Mouse (Mus musculus) thymus, postnatal 10 days (tissue): ENCODE measurements around the gene Hexim2.

Experiments
- DNase-seq, 2 experiments: peaks; one replicate each; pipeline ENCODE4 v3.0.0; 2021; ENCODE audit warnings: low spot score in 2 of 2

Hexim2 gene

DNA sequence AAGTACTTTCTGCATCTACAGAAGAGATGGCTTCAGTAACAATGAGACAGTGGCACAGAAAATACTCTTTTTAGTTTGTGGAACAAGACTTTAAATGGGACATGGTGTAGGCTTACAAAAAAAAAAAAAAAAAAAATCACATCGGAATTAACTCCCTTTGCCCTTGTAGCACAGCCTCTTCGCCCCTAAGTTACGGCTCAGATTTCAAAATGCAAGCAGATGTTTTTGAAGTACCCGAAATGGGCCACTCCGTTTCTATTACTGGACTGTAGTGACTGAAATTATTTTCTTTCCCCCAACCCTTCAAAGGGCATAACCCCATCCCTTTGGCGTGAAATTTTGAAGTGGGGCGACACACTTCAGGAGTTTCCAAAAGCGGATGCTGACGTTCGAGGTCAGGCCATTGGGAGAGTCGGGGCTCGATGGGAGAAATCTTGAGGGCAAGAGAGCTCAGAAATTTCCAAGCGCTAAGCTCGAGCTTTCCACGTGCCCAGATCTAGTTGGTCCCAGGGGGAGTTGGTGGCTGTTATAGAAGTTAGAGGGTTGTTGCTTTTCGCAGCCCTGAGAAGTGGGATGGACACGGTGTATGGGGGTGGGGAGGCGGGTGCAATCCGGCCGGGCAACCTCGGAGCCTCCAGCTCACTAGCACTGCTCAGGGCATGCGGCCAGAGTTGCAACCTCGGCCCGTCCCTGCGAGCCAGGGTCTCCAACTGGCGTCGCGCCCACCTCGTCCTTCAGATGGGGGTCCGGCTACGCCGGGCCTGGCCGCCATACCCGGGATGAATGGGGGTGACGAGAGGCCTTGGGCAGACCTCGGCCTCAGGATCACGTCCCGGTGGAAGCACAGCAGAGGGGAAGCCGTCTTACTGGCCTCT, at the start of gene Hexim2:
Gene Hexim2, plus strand, starts transcription at position 729 of the 875 bp plus-strand sequence.
- DNase-seq, result peak; percentile 44 to 56

DNA sequence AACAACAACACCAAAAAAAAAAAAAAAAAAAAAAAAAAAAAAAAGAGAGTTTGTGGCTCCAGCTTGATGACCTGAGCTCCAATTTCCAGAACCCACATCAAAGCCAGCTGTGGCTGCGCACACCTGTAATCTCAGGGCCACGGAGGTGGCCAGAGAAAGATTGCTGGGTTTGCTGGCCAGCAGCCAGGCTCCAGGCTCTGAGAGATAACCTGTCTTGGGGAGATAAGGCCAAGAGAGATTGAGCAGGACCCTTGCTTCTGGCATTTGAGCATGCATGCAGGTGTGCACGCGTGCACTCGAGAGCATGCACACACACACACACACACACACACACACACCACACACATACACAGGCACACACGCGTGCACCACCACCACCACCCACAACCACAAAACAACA, 38.9 kb upstream of the Hexim2 start:
- no peak for DNase-seq

DNA sequence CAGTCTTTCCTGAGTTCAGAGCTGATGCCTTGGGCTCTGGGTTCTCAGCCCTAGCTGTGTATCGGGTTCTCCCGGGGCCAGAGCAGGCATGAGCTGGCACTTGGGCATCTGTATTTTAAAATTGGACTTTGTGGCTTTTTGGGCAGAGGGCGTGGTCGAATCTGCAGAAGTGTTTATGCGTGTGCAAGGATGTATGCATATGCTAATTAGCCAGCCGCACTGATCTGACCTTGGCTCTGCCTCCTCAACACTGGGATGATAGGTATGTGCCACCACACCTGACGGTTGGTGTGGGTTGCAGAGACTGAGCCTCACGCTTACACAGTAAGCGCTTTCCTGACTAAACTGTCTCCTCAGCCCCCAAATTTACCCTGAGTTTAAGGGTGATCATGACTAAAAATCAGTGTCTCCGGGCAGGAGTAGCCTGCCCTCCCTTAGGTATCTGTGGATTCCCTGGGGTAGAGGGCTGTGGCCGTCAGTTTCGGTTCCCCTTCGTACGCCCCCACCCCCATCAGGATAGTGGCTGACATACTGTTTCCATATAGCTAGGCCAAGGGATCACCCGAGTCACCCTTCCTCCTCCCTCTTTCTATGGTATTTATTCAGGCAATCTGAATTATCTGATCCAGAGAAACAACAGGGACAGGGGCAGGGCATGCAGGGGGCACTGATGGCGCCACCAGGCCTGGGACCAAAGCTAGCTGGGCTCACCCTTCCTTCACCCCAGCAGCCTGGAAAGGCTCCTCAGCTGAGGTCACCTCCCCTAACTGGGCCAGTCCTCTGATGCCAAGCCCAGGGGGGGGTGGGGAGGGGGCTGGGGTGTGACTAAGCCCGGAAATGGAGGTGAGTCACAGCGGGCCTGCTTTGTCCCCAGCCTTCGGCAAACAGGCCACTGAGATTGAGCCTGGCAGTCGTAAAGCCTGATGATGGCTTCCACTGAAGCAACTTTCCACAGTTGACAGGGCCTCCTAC, 38.1 kb upstream of the Hexim2 start:
- DNase-seq, result no peak

DNA sequence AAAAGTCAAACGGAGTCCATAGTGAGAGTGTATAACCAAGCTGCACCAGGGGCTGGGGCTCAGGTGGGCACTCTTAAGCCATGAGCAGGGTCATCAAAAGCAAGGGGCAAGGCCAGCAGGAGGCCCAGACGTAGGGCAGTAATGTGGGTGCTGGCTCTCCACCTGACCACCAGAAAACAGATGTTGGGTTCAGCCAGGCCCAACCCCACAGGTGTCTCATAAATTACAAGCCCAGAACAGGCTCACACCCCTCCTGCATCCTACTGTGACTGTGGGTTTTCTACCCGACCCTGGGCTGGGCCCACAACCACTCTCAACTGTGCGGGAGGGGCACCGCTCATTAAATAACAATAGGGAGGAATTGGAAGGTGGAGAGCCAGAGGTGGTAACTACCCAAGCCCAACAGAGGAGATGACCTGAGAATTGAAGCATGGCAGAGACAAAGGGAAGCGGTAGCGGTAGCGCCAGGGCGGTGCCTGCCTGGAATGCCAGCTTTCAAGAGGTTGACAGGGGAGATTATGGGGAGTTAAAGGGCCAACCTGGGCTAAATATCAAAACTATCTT, 37.0 kb upstream of the Hexim2 start:
- no peak for DNase-seq

DNA sequence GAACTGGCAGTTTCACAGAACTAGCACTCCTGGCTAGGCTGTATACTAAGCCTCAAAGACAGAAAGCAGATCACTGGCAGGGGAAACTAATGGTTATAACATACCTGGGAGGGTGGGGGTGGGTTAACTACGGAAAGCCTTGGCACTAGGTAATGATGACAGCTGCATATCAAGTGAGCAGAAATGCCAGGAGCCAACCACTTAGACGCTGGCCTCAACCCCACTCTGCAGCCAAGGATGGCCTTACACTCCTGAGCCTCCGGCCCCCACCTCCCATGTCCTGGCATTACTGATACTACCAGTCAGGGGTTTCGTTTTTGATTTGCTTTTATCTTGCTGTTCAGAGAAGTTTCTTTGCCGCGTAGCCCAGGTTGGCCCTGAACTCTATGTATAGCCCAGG, 36.4 kb upstream of the Hexim2 start:
- DNase-seq, result no peak

DNA sequence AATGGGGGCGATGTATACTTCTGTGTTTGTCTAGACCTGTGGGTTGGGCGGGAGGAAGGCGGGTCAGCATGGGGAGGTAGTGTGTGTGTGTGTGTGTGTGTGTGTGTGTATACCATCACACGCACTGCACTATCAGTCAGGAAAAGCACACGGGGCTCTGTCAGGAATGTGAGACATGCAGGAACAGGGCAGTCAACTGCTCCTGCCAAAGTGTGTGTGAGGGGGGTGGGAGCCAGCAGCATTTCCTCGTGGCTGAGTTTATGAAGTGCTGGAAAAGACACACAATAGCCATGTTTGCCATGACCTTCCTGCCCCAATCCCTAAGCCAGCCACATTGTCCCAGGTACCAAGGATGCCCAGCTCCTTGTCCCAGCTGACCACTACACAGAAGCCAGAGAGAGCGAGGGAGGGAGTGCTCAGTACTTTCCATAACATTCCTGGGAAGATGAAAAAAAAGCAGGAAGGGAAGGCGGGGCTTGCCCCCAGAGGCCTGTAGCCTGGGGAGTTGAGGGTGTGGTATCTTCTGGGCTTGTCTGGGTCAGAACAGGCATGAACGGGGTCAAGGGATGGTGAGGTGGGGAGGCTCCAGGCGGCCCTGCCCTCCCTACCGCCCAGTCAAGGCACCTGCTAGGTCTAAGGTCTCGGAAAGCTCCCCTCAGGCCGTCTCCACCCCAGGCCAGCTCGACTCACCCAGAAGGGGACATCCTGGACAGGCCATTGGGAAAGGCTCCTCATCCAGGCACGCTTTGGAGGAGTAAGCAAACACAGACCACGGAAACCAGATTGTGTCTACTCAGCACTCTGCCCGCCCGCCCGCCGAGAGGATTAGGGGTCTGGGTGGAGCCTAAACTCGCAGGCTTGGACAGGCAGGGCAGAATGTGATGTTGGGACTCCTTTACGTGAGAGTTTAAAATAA, 35.0 kb upstream of the Hexim2 start:
- no peak for DNase-seq

DNA sequence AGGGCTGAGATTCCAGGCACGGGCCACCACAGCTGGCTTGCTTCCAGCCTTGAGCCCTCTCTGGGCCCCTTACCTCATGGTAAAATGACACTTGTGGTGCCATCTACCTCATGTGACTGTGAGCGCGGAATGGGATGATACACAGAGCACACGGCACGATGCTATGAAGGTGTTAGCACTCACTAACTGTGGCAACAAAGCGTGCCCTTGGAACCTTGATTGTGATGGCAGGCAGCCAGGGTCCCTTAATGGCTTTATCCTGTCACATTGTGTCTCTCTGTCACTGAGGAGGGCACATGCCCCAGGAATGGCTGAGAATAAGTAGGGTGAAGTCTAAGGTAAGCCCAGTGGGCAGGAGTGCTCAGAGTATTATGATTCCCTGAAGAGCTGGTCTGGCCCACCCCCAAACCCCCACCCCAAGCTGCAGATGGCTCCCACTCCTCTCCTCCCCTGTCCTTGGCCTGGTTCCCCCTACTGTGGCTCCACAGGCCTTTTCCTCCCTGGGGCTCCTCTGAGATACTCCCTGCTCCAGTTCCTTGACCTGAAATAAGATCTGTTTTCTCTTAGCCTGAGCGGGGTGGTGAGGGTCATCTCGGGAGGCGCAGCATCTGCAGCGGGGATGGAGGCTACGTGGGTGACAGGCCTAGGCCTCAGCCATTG, 33.6 kb upstream of the Hexim2 start:
- DNase-seq, result no peak

DNA sequence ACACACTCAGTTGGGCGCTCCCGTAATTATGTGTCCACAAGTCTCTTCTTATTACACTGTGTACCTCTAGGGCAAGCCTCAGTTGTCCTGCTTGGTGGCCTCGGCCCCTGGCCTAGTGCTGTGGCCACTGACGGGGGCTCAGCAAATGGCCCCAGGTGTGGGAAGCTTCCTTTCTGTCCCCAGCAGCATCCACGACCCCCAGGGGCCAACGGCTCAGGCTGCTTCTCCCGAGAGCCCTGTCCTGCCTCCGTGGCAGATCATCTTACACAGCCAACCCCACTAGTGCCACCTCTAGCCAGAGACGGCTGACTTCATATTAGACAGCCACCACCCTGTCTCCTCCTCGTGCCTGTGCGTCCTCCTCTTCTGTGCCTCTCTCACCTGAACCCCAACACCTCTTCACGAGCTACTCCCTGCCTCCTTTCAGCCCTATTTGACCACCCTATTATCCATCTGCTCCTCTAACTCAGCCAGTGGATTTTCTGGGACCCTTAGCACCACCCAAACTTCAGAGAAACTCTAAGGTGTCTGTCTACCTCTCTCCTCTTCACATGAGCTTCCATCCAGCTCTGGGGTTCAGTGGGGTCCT, 32.8 kb upstream of the Hexim2 start:
- DNase-seq, result no peak

DNA sequence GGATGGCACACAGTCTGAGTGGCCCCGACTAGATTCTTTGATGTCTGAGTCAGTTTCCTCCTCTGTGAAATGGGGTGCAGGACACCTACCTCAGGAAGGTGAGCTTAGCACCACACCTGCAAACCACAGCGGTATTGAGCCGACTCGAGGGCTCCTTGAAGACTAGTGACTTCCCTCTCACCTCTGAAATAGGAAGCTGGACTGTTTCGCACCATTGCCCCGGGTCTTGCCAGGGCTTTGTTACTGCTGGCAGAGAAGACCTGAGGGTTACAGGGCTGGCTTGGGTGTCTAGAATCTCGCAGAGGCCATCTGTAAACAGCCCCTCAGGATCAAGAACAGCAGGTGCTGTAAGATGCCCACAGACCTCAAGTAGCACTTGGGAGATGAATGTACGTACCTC, 31.9 kb upstream of the Hexim2 start:
- DNase-seq, result no peak

DNA sequence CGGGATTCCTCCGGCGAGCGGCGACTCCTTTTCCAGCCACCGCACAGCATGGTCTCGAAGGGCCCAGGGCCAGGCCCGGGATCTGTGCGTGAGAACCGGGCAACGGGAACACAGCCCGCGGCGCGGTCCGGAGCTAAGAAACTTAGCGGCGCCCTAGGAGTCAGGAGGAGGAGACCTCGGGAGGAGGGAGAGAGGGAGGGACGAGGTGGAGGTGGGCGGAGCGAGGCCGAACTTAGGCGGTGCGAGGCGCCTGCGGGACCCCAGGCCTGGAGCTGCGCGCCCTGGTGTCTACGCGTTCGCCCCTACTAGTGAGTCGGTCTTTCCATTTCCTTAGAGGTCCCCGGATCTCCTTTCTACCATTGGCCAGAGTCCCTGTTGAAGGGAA, 30.8 kb upstream of the Hexim2 start, which contains the start of the genes Plcd3 and Acbd4:
Gene Plcd3, minus strand, starts transcription at position 178 of the 385 bp plus-strand sequence.
Gene Acbd4, plus strand, starts transcription at position 202 of the 385 bp plus-strand sequence.
- peak in 1 of 2 experiments; percentile 37 for DNase-seq

DNA sequence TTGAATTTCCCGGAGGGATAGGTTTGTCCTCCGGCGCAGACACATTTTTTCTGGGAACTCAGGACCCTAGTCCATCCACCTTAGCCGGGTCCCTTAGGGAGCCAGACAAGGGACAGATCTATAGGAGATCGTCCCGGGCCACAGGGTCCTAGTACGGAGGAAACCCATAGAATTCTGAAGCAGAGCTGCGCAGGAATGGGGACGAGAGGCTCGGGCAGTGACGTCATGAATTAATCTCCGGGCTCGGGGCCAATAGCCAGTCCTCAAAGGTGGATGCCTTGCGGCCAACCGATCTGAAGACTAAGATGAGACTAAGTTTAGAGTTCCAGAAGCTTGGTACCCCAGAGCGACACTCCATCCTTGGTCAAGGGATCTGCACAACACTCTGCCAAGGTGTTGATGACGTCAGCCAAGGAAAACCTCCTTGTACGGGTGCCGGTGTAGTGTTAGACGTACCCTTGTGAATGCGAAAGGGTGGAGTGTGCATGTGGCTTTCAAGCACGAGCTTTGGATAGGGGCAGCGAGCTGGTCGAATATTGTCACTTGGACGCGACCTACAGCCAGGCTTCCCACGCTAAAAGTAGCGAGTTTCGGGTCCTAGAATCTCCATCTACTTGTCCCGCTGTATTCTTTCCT, 30.2 kb upstream of the Hexim2 start:
- no peak for DNase-seq

DNA sequence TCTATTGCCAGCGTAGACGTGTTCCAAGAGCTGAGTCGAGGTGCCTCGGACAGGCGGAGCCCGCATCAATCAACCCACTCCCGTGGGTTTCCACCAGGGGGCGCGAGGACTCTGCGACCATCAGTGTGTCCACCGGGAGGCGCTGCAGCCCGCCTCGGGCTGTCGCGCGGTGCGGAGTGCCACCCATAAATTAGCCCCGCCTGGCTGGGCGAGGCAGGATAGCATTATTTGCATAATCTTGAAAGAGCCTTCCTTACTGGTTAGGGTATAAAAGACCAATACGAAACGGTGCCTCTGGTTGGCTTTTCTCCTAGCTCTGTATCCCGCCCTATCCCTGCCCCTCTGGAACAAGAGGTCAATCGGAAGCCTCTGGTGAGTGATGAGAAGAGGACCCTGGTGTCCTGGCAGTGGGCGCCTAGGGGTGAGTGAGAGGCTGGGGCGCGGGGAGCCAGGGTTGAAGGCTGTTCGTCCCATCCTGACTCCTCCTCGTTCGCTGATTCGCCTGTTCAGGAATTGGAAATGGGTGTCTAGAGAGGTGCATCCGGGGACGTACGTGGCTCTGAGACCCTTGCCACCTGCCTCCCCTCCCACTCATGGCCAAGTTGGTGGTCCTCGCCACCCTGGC, 29.4 kb upstream of the Hexim2 start:
- peak; percentile 86 to 98 for DNase-seq

DNA sequence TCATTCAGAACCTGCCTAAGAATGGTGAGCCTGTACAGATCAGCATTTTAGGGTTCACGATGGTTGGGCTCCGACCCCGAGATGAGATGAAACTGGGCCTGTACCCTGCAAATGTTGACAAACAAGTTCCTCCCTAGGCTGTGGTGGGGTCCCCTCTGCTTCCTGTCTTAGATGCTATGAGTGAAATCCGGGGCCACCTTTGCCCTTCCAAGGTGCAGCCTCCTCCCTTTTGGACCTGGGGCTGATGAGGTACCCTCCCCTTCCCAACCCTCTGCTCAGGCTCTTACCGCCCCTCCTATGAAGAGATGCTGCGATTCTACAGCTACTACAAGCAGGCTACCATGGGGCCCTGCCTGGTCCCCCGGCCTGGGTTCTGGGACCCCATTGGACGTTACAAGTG, 28.6 kb upstream of the Hexim2 start:
- DNase-seq, result no peak

DNA sequence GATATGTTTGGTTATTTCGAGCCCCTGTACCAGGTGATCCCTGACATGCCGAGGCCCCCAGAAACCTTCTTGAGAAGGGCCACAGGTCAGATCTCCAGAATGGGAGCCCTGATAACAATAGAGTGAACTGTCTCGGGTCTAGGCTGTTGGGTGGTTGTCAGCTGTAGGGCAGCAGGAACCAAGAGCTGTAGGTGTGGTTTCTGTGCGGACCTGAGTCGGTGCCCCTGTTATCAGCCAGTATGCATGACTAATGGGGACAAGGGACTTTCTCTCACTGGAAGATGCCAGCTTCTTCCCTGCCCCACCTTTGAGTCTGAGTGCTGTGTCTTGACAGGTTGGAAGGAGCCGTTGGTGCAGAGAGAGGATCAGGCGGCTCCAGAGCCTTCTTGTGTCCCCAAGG, 27.8 kb upstream of the Hexim2 start:
- DNase-seq, result no peak

DNA sequence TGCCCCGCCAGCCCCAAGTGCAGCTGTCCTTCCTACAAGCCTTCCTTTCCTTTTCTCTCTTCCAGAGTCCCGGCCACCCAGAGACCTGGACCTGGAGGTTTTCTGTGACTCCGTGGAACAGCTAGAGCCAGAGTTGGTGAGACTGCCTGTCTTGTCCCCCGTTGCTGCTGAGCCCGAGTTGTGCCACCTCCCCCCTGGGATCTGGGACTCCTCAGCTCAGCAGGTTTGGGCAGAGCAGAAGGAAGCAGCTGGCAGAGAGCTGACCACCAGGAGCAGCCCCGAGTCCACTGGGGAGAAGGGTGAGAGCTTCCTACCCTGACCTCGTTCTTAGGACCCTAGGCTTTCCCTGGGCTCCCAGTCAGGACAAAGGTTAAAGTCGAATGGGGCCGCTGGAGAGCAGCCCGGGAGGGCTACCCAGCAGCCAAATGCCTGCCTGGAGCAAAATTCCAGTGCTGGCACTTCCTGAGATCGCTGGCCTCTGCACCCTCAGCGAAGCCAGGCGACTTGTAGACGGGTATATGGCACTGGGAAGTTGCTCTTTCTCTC, 27.0 kb upstream of the Hexim2 start:
- no peak for DNase-seq

DNA sequence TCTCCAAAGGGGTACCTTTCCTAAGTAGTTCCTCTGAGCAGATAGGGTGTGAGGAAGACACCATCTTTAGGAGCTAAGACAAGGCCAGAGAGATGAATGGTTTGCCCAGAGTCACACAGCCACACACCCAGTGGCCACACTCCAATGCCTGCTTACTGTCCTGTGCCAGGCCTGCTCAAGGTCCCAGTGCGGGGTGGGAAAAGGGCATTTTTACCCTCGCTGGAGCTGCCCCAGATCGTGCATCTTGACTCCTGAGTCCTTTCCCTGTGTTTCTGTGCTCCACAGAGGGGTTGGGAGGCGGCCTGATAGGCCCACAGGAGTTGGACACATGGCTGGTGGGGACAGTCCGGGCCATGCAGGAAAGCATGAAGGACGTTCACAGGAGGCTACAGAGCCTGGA, 26.4 kb upstream of the Hexim2 start:
- no peak for DNase-seq

DNA sequence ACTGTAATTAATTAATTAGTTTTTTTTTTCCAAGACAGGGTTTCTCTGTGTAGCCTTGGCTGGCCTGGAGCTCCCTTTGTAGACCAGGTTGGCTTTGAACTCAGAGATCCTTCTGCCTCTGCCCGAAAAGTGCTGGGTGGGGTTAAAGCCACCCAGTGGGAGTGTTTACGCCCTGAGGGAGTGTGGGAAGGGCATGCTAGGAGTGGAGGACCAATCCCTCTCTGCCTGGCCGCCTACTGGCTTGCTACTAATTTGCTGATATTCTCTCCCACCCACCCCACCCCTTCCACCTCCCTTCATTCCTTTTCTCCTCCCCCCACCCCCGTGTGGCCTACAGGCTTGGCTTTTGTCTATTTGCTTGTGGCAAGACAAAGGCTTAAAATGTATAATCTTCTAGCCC, 25.8 kb upstream of the Hexim2 start:
- no peak for DNase-seq

DNA sequence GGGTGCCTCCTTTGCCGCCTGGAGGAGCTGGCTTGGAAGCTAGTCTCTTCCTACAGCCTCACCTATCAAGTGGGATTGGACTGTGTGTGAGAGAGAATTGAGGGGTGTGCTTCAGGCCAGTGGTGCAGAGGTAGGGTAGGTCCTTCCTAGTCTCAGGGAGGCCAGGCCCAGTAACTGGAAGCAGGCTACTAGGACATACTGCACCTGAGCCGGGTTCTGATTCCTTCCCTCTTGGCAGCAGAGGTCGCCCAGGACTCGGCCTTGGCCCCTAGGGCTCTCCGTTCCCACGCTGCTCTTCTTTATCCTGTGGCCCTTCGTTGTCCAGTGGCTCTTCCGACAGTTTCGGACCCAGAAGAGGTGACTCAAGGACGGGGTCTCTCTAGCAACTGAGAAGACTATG, 20.9 kb upstream of the Hexim2 start:
- DNase-seq, result no peak
